8 mouse cellular contexts compared by ENCODE assay signal in the genomic region with DNA sequence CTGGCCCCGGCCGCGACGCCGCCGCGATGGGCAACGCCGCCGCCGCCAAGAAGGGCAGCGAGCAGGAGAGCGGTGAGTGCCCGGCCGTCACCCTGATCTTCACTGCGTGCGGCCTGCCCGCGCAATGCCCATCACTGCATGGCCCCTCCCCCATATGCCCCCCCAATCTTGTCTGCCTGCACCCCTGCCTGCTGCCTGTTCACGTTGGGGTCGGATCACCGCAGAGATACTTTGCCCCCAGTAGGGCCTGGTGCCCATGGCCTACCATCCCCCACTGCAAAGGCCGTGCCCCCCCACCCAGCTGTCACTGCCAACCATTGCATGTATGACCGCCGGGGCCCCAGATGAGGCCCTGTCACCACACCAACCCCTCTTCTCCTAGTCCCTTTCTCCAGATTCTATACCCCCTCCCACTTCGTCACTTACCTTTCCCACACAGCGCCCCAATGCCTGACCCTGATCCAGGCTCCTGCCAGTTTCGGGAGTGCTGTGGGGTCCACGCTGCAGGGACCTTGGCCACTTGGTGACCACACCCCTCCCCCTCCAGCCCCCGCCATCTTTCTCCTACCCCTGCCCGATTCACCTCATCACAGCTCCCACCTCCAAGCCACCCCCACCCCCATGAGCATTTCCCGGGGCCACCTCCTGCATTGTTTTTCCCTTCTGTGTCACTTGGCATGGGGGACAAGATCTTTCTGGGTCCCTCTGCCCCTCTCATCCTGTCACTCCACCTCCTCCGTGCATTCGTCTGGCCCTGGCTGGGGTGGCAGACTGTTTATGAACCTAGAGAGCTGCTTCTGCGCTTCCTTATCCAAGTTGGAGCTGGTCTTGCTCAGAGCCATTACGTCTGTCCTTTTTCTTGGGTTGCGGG. TPM values are rescaled to one million over a fixed set of nuclear protein-coding genes. Genes with fewer than 3 reads are reported as not detected.
A peak's percentile ranks its signal among the peaks of the same experiment; 100 is the strongest.
DNase-seq lines count a peak whose midpoint lies in the region; ATAC-seq lines count a peak whose summit lies in the region.

No protein-coding gene starts in this region.

- no peaks in the 10 kb centered on the region for H3K27me3 ChIP-seq in erythroblast, embryonic 14.5 days (ENCODE audit: control insufficient read depth)
- no peaks in the 10 kb centered on the region for H3K27me3 ChIP-seq in limb, embryonic 15.5 days

- H3K4me3 ChIP-seq in erythroblast, embryonic 14.5 days (replicated peaks) = peak overlapping the region; percentile 98
- peak overlapping the region; percentile 100 for H3K4me3 ChIP-seq in limb, embryonic 15.5 days

- no peaks in the 10 kb centered on the region for H3K9me3 ChIP-seq in erythroblast, embryonic 14.5 days (ENCODE audit: control insufficient read depth, low read length)
- H3K9me3 ChIP-seq in limb, embryonic 15.5 days = no peaks in the 10 kb centered on the region

- ATAC-seq in erythroblast, adult 5-6 weeks (replicated peaks; ENCODE audit: low FRiP score, poor library complexity, severe bottlenecking) = no peak
- peak; percentile 9; the same call in 1 of the 2 replicates for ATAC-seq in limb, embryonic 15.5 days (ENCODE audit: insufficient number of reproducible peaks, low FRiP score, low TSS enrichment, low read depth)

- WGBS in limb, embryonic 15.5 days = 2% methylated on average over 37 of the region's 37 CpGs

- H3K4me1 ChIP-seq in erythroblast, embryonic 14.5 days (ENCODE audit: control insufficient read depth) = peaks cover 57% of the 10 kb centered on the region
- H3K4me1 ChIP-seq in limb, embryonic 15.5 days = peaks cover 38% of the 10 kb centered on the region

- H3K36me3 ChIP-seq in erythroblast, embryonic 14.5 days (ENCODE audit: control insufficient read depth) = peaks cover 51% of the 10 kb centered on the region
- H3K36me3 ChIP-seq in limb, embryonic 15.5 days = peaks cover 12% of the 10 kb centered on the region; the same call in 1 of the 2 replicates

- peak overlapping the region; percentile 75 for H3K27ac ChIP-seq in limb, embryonic 15.5 days

- H3K9ac ChIP-seq in limb, embryonic 15.5 days = peak overlapping the region; percentile 96

- H3K4me2 ChIP-seq in limb, embryonic 15.5 days = peak overlapping the region; percentile 87

- peak; percentile 34 to 38 for DNase-seq in thymus, postnatal 10 days (ENCODE audit: low spot score in 2 of 2)
- no peak for DNase-seq in thymus, postnatal 25 days
- peak; percentile 47 for DNase-seq in gastrocnemius, postnatal 25 days
- DNase-seq in retina, postnatal 1 day = peak; percentile 63
- no peak for DNase-seq in c-Kit-positive CD71-positive TER-119-positive erythroid progenitor cells, embryonic 14.5 days (ENCODE audit: low spot score)

RNA-seq across cellular contexts. Expression of a gene that starts 0.6 kb away (rescaled TPM):
- polyA plus RNA-seq in erythroblast, embryonic 14.5 days (2012) = 2.3 and 2.7 TPM in 2 replicates
- 7.5 and 9.8 TPM in 2 replicates for total RNA-seq in erythroblast, adult 5-6 weeks (2015; ENCODE audit: low replicate concordance)
- total RNA-seq in erythroblast, adult 5-6 weeks (2017; ENCODE audit: low replicate concordance) = 6.7 and 7.1 TPM in 2 replicates
- total RNA-seq in gastrocnemius, postnatal 25 days (2021) = 100 to 1,000 TPM; 163 to 177 TPM
- 171 and 227 TPM in 2 replicates for polyA plus RNA-seq in limb, embryonic 15.5 days (2015; fragmentation: Nextera tagmentation; extraction: Ambion mirVana)

RNA-seq across cellular contexts. Expression of a gene that starts 18.1 kb away (rescaled TPM):
- 56.4 and 58.6 TPM in 2 replicates for polyA plus RNA-seq in erythroblast, embryonic 14.5 days (2012)
- 23.1 and 32.4 TPM in 2 replicates for total RNA-seq in erythroblast, adult 5-6 weeks (2015; ENCODE audit: low replicate concordance)
- 26.2 and 32.8 TPM in 2 replicates for total RNA-seq in erythroblast, adult 5-6 weeks (2017; ENCODE audit: low replicate concordance)
- under 1 TPM; 0.54 to 0.96 TPM for total RNA-seq in gastrocnemius, postnatal 25 days (2021)
- polyA plus RNA-seq in limb, embryonic 15.5 days (2015; fragmentation: Nextera tagmentation; extraction: Ambion mirVana) = 55.8 and 62.5 TPM in 2 replicates

RNA-seq across cellular contexts. Expression of a gene that starts 18.4 kb away (rescaled TPM):
- not detected in 2 replicates for polyA plus RNA-seq in erythroblast, embryonic 14.5 days (2012)
- not detected in 2 replicates for total RNA-seq in erythroblast, adult 5-6 weeks (2015; ENCODE audit: low replicate concordance)
- not detected in 2 replicates for total RNA-seq in erythroblast, adult 5-6 weeks (2017; ENCODE audit: low replicate concordance)
- total RNA-seq in gastrocnemius, postnatal 25 days (2021) = under 1 TPM; 0.24 to 0.26 TPM
- 0.35 and 0.37 TPM in 2 replicates for polyA plus RNA-seq in limb, embryonic 15.5 days (2015; fragmentation: Nextera tagmentation; extraction: Ambion mirVana)

RNA-seq across cellular contexts. Expression of a gene that starts 24.1 kb away (rescaled TPM):
- polyA plus RNA-seq in erythroblast, embryonic 14.5 days (2012) = 37.5 and 42.8 TPM in 2 replicates
- total RNA-seq in erythroblast, adult 5-6 weeks (2015; ENCODE audit: low replicate concordance) = 14.8 and 33.2 TPM in 2 replicates
- total RNA-seq in erythroblast, adult 5-6 weeks (2017; ENCODE audit: low replicate concordance) = 32.5 and 36.0 TPM in 2 replicates
- total RNA-seq in gastrocnemius, postnatal 25 days (2021) = 10 to 100 TPM; 15.6 to 16.7 TPM
- polyA plus RNA-seq in limb, embryonic 15.5 days (2015; fragmentation: Nextera tagmentation; extraction: Ambion mirVana) = 8.8 and 10.6 TPM in 2 replicates

RNA-seq across cellular contexts. Expression of a gene that starts 27.9 kb away (rescaled TPM):
- polyA plus RNA-seq in erythroblast, embryonic 14.5 days (2012) = 0.34 and 0.71 TPM in 2 replicates
- total RNA-seq in erythroblast, adult 5-6 weeks (2015; ENCODE audit: low replicate concordance) = 1.3 TPM in 1 of 2 replicates, not detected in the other
- 0.51 and 2.6 TPM in 2 replicates for total RNA-seq in erythroblast, adult 5-6 weeks (2017; ENCODE audit: low replicate concordance)
- total RNA-seq in gastrocnemius, postnatal 25 days (2021) = under 1 TPM; 0.33 to 0.35 TPM
- polyA plus RNA-seq in limb, embryonic 15.5 days (2015; fragmentation: Nextera tagmentation; extraction: Ambion mirVana) = 0.58 and 1.00 TPM in 2 replicates

Comparison
In these comparisons a context has a peak if more than half of its experiments do, and no peak if none do; other contexts are left out.
1. DNase-seq: peak in thymus, postnatal 10 days (2 of 2), gastrocnemius, postnatal 25 days (single experiment) and retina, postnatal 1 day (single experiment); none in thymus, postnatal 25 days (single experiment) and c-Kit-positive CD71-positive TER-119-positive erythroid progenitor cells, embryonic 14.5 days (single experiment).
2. RNA of a gene that starts 0.6 kb away (total RNA-seq): 163 to 177 TPM in gastrocnemius, postnatal 25 days; 6.7 to 9.8 TPM in erythroblast, adult 5-6 weeks; every median in the first group is over 10 times any median in the second.
3. RNA of a gene that starts 18.1 kb away (total RNA-seq): 23.1 to 32.8 TPM in erythroblast, adult 5-6 weeks; 0.54 to 0.96 TPM in gastrocnemius, postnatal 25 days; every median in the first group is over 10 times any median in the second.